Mouse (Mus musculus) limb, embryonic 14.5 days (tissue): ENCODE measurements at regions not wholly inside any gene's neighbourhood (a gene's known extent, or its start where the extent isn't known, plus 50 kb on each side); places are given as distances from the start of the nearest gene placed in this dataset.
A peak's percentile ranks its signal among the peaks of the same experiment; 100 is the strongest.

Experiments
- ATAC-seq: fragments of 200-750 bp; cut with Nextera tagmentation; 2 replicates; pipeline ENCODE4 v1.8.0; 2017; ENCODE audit warnings: low read depth, moderate number of reproducible peaks, moderate TSS enrichment; ENCODE audit not compliant: low FRiP score
- DNase-seq: peaks from one replicate; pipeline ENCODE4 v3.0.0-alpha.2; 2015; ENCODE audit warnings: low spot score
- H3K27ac ChIP-seq: fragments of 300-500 bp; sonication (generic); replicated peaks from 2 replicates; pipeline ENCODE4 v1.5.1; 2014; ENCODE audit warnings: low read depth, mild to moderate bottlenecking, low read length, moderate library complexity, mixed read lengths
- H3K27me3 ChIP-seq: fragments of 300-500 bp; sonication (generic); 2 replicates; pipeline ENCODE4 v1.6.1; 2014; ENCODE audit warnings: low read length, mixed read lengths; ENCODE audit not compliant: control insufficient read depth, insufficient read depth
- H3K36me3 ChIP-seq: fragments of 300-500 bp; sonication (generic); 2 replicates; pipeline ENCODE4 v1.6.1; 2014; ENCODE audit warnings: mild to moderate bottlenecking, low read length, moderate library complexity, mixed read lengths; ENCODE audit not compliant: control insufficient read depth, insufficient read depth
- H3K4me1 ChIP-seq: fragments of 300-500 bp; sonication (generic); 2 replicates; pipeline ENCODE4 v1.6.1; 2014; ENCODE audit warnings: antibody characterized with exemption, low read length, mixed read lengths; ENCODE audit not compliant: control insufficient read depth, insufficient read depth
- H3K4me2 ChIP-seq: fragments of 300-500 bp; sonication (generic); replicated peaks from 2 replicates; pipeline ENCODE4 v1.6.1; 2014; ENCODE audit warnings: low read depth, mild to moderate bottlenecking, low read length, moderate library complexity; ENCODE audit not compliant: severe bottlenecking
- H3K4me3 ChIP-seq: fragments of 300-500 bp; sonication (generic); replicated peaks from 2 replicates; pipeline ENCODE4 v1.5.1; 2014; ENCODE audit warnings: low read length
- H3K9ac ChIP-seq: fragments of 300-500 bp; sonication (generic); 2 replicates; pipeline ENCODE4 v1.6.1; 2014; ENCODE audit warnings: mild to moderate bottlenecking, low read depth, low read length, moderate library complexity; ENCODE audit not compliant: severe bottlenecking
- H3K9me3 ChIP-seq: fragments of 300-500 bp; sonication (generic); 2 replicates; pipeline ENCODE4 v1.6.1; 2016; ENCODE audit warnings: low read length; ENCODE audit not compliant: control insufficient read depth
- POLR2A ChIP-seq: fragments of 200-500 bp; IDR thresholded peaks from 2 replicates; pipeline ENCODE4 v1.8.0; 2012; ENCODE audit warnings: inconsistent platforms, mild to moderate bottlenecking, moderate library complexity, borderline replicate concordance; ENCODE audit not compliant: insufficient read depth, insufficient read length; ENCODE audit errors: extremely low read depth
- WGBS: fragments of 180-500 bp; shearing (Covaris S2); extraction: QIAGEN DNeasy Blood & Tissue Kit; methylation state at CpG from one replicate; pipeline ENCODE4 v1.1.7; 2014; 5-methylcytosine and 5-hydroxymethylcytosine counted together

DNA sequence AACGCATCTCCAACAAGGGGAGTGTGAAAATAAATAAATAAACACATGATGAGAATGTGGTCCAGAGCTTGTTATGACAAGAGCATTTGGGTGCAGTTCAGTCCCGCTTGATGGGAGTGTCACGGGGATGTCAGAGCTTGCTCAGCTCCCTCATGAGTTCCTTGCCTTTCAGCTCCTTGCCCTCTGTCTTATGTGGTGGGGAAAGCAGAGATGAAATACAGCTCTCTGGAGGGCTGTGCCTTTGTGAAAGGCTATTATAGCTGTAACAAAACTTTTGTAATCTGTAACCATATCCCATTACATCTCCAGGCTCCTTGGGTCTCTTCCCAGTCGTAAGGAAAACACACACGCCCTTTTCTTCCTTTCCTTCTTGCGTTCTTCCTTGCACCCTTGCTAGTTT is 103.0 kb upstream of the Tnp1 start:
- Histone ChIP-seq H3K4me2 (no peak overlapping the region), H3K9ac (no peak overlapping the region), H3K9me3 (no peaks in the 10 kb centered on the region), H3K4me3 (no peak overlapping the region), H3K4me1 (peaks cover 14% of the 10 kb centered on the region), H3K27me3 (no peaks in the 10 kb centered on the region), H3K27ac (no peak overlapping the region), H3K36me3 (no peaks in the 10 kb centered on the region)
- no peak for TF ChIP-seq POLR2A
- 51% methylated on average over 6 of the region's 6 CpGs for whole genome bisulfite sequencing
- DNase-seq: peak; percentile 60
- peak; percentile 51; the same call in 1 of the 2 replicates for ATAC-seq

DNA sequence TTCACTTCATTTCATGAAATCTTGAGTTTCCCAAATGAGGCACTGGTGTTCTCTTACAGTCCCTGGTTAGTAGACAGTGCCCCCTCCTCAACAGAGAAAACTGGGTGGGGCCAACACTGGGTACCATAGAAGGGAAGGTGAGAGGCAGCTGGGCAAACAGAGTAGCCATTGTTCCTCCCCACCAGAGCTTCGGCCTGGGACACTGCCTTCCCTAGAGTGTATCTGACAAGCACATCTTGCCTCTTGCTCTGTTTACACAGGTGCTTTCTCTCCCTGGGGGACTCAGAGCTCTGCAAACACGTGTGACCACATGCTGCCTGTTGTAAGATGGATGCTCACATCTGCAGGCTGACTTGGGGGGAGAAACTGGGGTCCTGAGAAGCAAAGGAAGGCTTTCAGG is 100.8 kb upstream of the Tnp1 start:
- TF ChIP-seq POLR2A: no peak
- WGBS: 32% methylated on average over 2 of the region's 2 CpGs
- Histone ChIP-seq H3K9ac (no peak overlapping the region), H3K27me3 (no peaks in the 10 kb centered on the region), H3K4me3 (no peak overlapping the region), H3K9me3 (no peaks in the 10 kb centered on the region), H3K27ac (no peak overlapping the region), H3K4me2 (no peak overlapping the region), H3K36me3 (no peaks in the 10 kb centered on the region), H3K4me1 (peaks cover 14% of the 10 kb centered on the region)
- no peak for DNase-seq
- ATAC-seq: no peak

DNA sequence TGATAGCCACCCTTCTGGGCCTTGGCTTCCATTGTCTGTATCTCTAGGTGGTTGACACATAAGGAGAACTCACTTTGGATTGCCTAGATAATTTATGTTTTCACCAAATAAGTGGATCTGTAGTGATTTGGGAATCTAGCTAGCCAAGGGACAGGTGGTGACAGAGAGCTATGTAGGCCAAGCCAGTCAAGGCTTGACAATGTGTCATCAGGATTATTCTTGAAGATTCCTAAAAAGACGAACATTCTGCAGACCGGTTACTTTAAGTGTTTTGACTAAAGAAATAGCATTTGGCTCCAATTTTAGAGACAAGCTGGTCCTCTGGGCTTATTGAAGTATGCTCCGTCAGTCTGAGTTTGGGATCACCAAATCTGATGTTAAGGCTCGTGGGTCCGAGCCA is 100.1 kb upstream of the Tnp1 start:
- H3K27me3 ChIP-seq: no peaks in the 10 kb centered on the region
- no peak for TF ChIP-seq POLR2A

DNA sequence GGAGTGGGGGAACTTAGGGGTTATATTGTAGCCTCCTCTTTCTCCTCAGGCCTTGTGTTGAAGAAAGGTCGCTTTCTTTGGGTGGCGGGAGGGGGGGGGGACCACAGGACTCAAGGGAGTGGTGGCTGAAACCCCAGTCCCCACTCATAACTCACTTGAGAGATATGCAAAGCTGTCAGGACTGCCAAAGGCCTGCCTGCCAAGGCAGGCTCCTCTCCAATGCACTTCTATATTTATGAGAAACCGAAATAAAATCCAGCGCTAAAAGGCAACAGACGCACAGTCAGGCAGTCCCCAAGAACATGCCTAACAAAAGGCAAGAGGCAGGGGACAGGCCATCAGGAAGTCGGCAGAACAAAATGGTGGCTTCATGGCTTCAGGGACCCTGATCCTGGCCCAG is 97.4 kb upstream of the Tnp1 start:
- Histone ChIP-seq H3K4me1 (peaks cover 9% of the 10 kb centered on the region; the same call in 1 of the 2 replicates), H3K27me3 (no peaks in the 10 kb centered on the region), H3K36me3 (no peaks in the 10 kb centered on the region), H3K4me3 (no peak overlapping the region), H3K9ac (no peak overlapping the region), H3K27ac (0 out of 2 replicates have a peak overlapping the region, but pooled peaks have one; percentile 13), H3K9me3 (no peaks in the 10 kb centered on the region), H3K4me2 (no peak overlapping the region)
- no peak for ATAC-seq
- 81% methylated on average over 6 of the region's 6 CpGs for WGBS
- no peak for DNase-seq
- TF ChIP-seq POLR2A: no peak

More for the DNA sequence above, 100.1 kb upstream of the Tnp1 start:
- Histone ChIP-seq H3K36me3 (no peaks in the 10 kb centered on the region), H3K9me3 (no peaks in the 10 kb centered on the region), H3K4me2 (no peak overlapping the region), H3K27ac (no peak overlapping the region), H3K4me3 (no peak overlapping the region), H3K4me1 (peaks cover 14% of the 10 kb centered on the region), H3K9ac (no peak overlapping the region)
- DNase-seq: no peak
- ATAC-seq: no peak
- 85% methylated on average over 5 of the region's 5 CpGs for WGBS

DNA sequence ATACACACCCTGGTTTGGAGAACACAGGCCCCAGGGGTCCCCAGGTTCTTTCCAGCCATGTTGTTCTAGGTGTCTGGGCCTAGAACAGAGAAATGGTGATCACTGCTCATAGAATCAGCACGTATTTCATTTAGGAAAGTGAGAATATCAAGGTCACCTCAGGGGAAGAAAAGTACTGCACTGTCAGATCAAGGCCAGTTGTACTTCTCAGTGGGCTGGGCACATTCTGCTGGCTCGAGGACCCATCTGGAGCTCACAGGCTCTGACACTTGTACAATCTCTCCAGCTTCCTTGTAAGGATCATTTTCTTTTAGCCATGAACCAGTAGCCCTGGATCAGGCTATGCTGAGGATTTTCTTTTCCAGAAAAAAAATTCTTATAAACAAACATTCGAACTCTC is 97.0 kb upstream of the Tnp1 start:
- no peak overlapping the region for H3K9ac ChIP-seq
- no peak overlapping the region for H3K4me3 ChIP-seq
- no peaks in the 10 kb centered on the region for H3K27me3 ChIP-seq
- no peak overlapping the region for H3K4me2 ChIP-seq
- H3K27ac ChIP-seq: no peak overlapping the region
- H3K36me3 ChIP-seq: no peaks in the 10 kb centered on the region
- TF ChIP-seq POLR2A: no peak
- DNase-seq (no peak), ATAC-seq (no peak)
- peaks cover 9% of the 10 kb centered on the region; the same call in 1 of the 2 replicates for H3K4me1 ChIP-seq
- WGBS: 75% methylated on average over 3 of the region's 3 CpGs
- no peaks in the 10 kb centered on the region for H3K9me3 ChIP-seq

DNA sequence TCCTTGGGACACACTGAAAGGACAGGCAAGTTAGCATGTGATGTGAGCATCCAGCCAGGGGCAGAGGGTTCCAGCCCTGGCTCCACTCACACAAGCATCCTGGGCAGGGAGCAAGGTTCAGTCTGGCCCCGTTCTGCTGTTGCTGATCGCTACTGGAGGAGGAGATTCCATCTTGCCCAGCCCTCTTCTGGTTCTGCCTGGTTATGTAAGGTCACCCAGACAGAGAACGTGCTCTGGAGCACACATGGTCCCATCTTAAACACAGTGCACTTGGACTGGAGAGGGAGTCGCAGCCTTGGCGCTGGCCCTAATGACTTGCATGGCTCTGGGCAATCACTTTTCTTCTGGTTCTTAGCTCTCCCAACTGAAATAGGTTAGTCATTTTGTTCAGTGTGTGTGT is 96.2 kb upstream of the Tnp1 start:
- ATAC-seq: no peak
- no peaks in the 10 kb centered on the region for H3K27me3 ChIP-seq
- no peak for TF ChIP-seq POLR2A
- H3K4me3 ChIP-seq: no peak overlapping the region
- no peak overlapping the region for H3K4me2 ChIP-seq
- no peak overlapping the region for H3K27ac ChIP-seq
- H3K9ac ChIP-seq: no peak overlapping the region
- H3K36me3 ChIP-seq: no peaks in the 10 kb centered on the region
- no peaks in the 10 kb centered on the region for H3K9me3 ChIP-seq
- 85% methylated on average over 5 of the region's 5 CpGs for WGBS
- no peak for DNase-seq
- peaks cover 4% of the 10 kb centered on the region; the same call in 1 of the 2 replicates for H3K4me1 ChIP-seq
